Comparison of ENCODE assay signal across 14 mouse cellular contexts in genomic region chr13:45351483-45351882, GRCm38 (mm10).
"Had no signal": no experiment of that assay in that cellular context is flagged by ENCODE, and none has a peak within 500 bp of the region (broad histone marks: within the 10 kb centered on the region; RNA-seq: fewer than 3 reads in every experiment).

No protein-coding gene starts in this region.

- ATAC-seq: midbrain, embryonic 16.5 days had no signal

- DNase-seq: lung, adult 18-20 months; lung, embryonic 14.5 days; lung, postnatal 10 days; lung, postnatal 4 days; midbrain, embryonic 14.5 days; retina, postnatal 1 day; right cerebral cortex, adult 18-20 months; right cerebral cortex, postnatal 25 days; right cerebral cortex, postnatal 4 days; spleen, adult 18-20 months; thymus, adult 18-20 months; thymus, postnatal 14 days; thymus, postnatal 36 days had no signal
